Mouse (Mus musculus): ENCODE results near the gene Srgap1. TPM values are rescaled to one million over a fixed set of nuclear protein-coding genes. Genes with fewer than 3 reads are reported as not detected.

Srgap1 gene
- 10 to 100 TPM; 33.5 to 36.2 TPM for total RNA-seq (2021)
- long read RNA-seq, full-length matches to known transcripts, result 1 of 7 reads
- long read RNA-seq, partial matches to known transcripts, result 1 of 7 reads
- long read RNA-seq, other reads (novel, unspliced or antisense), result 5 of 7 reads

DNA sequence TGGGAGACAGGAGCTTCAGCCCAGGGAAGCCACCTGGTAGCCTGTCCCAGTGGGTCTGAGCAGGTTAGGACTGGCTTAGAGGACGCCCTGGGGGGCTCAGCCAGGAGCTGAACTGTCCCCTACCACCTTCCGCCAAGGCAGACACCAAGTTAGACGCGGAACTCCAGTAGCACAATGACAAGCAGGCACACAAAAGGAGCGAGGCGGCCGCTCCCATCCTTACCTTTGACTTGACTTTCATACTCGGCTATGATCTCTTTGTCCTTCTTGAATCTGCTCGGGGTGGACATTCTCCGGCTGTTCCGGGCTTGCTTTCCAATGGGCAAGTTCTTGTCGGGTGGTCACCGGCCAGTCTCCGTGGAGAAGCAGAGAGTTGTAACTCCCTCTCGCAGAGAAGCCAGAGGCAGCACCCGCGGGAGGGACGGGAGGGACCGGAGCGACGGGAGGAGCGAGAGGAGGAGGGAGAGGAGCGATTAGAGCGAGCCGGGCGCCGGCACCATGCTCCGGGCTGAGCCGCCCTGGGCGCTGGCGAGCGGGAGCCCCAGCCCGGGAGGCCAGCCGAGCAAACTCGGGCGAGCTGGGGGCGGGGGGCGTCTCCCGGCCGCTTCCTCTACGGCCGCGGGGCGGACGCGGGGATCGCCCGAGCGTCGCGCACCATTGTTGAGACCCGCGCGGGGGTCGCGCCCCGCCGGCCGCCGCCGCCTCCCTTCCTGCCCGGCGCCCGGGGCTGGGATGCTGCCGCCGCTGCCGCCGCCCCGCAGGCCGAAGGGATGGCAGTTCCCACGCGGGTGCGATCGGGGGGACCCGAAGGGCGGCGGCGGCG is at the start of gene Srgap1:
TSS of gene Srgap1 (minus strand) at position 412 of the 823 bp plus-strand sequence.
- peak; percentile 41 to 65 for DNase-seq (ENCODE audit: low spot score in 2 of 2)

- DNase-seq (ENCODE audit: low spot score in 2 of 2), result no peak
Measured at GRCm38 (mm10) chr10:122096462-122096979, 49.4 kb upstream of the Srgap1 start.

DNA sequence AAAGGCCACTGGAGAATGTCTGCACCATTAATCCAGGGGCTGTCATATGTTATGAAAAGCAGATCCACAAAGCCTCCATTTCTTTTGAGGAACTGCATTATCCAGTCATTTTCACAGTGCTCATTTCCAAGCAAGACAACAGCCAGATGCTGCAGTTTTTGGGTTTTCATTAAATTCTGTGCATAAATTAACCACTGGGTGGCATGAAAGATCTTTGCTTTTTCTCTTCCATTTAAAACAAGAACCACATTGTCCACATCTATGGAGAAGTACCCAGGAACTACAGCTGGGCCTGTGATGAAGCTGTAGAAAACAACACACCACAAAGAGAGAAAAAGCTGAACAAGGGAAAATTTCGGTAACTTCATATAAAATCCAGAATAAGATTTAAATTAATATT is 43.4 kb upstream of the Srgap1 start:
- DNase-seq (ENCODE audit: low spot score in 2 of 2), result no peak

- no peak for DNase-seq (ENCODE audit: low spot score in 2 of 2)
Measured at GRCm38 (mm10) chr10:122081352-122081751, 34.2 kb upstream of the Srgap1 start.

- no peak for DNase-seq (ENCODE audit: low spot score in 2 of 2)
Measured at GRCm38 (mm10) chr10:122069153-122069552, 22.0 kb upstream of the Srgap1 start.

GRCm38 (mm10) chr10:122055826-122056225 is 8.7 kb upstream of the Srgap1 start:
- DNase-seq (ENCODE audit: low spot score in 2 of 2), result no peak

- DNase-seq (ENCODE audit: low spot score in 2 of 2), result peak; percentile 50 to 65
Measured at GRCm38 (mm10) chr10:122054535-122054934, 7.4 kb upstream of the Srgap1 start.

DNA sequence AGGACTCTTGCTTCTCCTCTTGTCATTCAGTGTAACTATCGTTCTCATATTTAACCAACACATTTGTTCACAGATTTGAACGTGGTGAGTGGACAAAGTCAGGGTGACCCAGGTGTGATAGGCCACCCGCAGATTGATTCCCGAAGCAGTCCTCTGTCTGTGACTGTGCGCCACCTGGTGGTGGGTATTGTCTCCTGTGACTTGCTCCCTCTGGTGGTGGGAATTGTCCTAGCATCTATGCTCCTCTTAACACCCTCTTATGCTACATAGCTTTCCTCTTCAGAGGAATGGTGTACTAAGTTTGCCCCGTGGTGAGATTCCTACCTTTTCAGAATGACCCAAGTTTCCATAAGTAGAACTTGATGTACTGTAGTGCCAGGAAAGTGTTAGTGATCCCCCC is 4.7 kb upstream of the Srgap1 start:
- DNase-seq (ENCODE audit: low spot score in 2 of 2), result peak; percentile 94

GRCm38 (mm10) chr10:122047727-122048365 is 731 bp upstream of the Srgap1 start:
- DNase-seq (ENCODE audit: low spot score in 2 of 2), result peak; percentile 93 to 97

DNA sequence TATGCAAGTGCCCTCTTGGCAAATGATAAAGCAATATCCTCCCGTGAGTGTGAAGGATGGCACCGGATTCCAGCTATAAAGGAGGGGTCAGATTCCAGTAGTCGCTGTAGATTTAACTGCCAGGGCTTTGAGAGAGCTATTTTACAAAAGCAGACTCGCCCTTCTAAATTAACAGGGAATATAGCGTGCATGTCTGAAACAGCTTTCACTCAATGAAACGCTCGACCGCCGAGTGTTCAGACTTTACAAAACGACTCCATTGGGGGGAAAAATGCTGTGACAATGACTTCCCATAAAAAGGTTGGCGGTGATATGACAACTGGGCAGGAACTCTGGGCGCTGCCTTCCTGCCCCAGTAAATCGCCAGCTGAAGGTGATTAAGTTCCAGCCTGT is 608 bp downstream of the Srgap1 start:
- no peak for DNase-seq (ENCODE audit: low spot score in 2 of 2)

GRCm38 (mm10) chr10:122045946-122046345 is 1.2 kb downstream of the Srgap1 start:
- no peak for DNase-seq (ENCODE audit: low spot score in 2 of 2)

DNA sequence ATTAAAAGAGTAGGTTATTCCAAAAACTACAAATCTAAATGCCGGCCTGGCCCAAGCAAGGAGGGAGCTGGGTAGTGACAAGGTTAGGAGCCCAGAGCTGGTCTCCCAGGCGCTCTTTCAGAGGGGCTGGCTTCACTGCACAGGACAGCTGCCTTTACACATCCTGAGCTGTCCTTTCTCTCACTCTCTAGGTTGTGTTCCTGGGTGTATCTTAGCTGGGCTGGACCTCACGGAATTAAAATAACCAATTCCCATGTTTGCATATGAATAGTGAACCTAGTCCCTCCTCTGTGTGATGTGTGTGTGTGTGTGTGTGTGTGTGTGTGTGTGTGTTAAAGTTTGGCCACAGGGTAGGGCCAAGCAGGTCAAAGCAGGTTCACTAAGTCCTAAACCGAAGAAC is 2.2 kb downstream of the Srgap1 start:
- no peak for DNase-seq (ENCODE audit: low spot score in 2 of 2)

GRCm38 (mm10) chr10:122040372-122040771 is 6.7 kb downstream of the Srgap1 start:
- DNase-seq (ENCODE audit: low spot score in 2 of 2), result no peak

DNA sequence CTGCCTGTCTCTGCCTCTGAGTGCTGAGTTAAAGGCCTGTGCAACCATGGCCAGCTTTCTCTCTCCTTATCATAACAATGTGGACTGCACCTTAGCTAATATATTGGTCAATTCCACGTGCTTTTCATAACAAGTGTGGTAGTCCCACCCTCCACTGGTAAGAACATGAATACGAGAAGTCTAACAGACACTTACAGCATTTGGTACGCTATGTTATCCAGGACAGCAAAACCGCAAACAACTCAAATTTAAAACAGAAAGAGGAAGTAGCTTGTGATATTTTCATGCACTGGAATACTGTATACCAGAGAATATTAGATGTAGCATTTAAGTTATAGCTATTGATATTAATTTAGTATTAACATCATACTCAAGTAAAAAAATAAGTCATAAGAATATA is 7.5 kb downstream of the Srgap1 start:
- DNase-seq (ENCODE audit: low spot score in 2 of 2), result no peak

DNA sequence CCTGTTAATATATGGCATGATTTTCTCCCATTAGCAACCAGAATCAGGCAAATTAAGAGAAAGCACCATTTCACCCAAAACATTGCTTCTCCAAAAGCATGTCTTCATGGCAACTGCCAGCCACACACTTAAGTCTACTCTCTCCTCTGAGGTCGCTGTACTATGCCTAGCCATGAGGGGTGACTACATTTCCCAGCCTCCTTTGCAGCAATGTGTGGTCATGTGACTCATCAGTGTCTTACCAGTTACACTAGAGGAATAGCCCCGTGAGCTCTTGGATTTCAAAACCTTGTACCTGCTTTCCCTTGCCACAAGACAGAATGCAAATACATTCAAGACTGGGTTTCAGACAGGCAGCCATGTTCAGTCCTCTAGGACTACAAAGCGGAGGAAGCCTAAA is 8.6 kb downstream of the Srgap1 start:
- no peak for DNase-seq (ENCODE audit: low spot score in 2 of 2)

GRCm38 (mm10) chr10:122033271-122033670 is 13.8 kb downstream of the Srgap1 start:
- no peak for DNase-seq (ENCODE audit: low spot score in 2 of 2)

- DNase-seq (ENCODE audit: low spot score in 2 of 2), result no peak
Measured at GRCm38 (mm10) chr10:122030420-122030819, 16.7 kb downstream of the Srgap1 start.

DNA sequence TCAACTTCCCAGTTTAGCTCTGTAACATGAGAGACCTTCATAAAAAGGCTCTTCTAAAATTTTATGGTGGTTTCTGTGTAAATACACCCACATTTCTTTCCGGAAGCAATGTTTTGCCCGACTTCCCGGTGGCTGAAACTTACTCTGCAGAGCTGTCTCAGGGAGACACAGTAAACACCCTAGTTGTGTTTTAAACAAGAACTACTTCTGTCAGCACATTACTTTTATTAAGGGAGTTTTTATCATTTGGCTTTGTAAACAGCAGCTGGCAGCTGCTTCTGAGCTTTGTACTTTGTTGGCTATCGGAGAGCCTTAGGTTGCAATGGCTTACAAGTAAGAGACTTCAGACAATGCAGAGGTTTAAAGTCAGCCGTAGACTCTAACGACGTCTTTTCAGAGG is 17.4 kb downstream of the Srgap1 start:
- no peak for DNase-seq (ENCODE audit: low spot score in 2 of 2)

GRCm38 (mm10) chr10:122025198-122025597 is 21.9 kb downstream of the Srgap1 start:
- no peak for DNase-seq (ENCODE audit: low spot score in 2 of 2)

- DNase-seq (ENCODE audit: low spot score in 2 of 2), result no peak
Measured at GRCm38 (mm10) chr10:122020906-122021305, 26.2 kb downstream of the Srgap1 start.

GRCm38 (mm10) chr10:122020255-122020654 is 26.9 kb downstream of the Srgap1 start:
- DNase-seq (ENCODE audit: low spot score in 2 of 2), result no peak

- no peak for DNase-seq (ENCODE audit: low spot score in 2 of 2)
Measured at GRCm38 (mm10) chr10:122018594-122019048, 28.5 kb downstream of the Srgap1 start.
